Mouse (Mus musculus) forebrain, postnatal 0 days (tissue): ENCODE data around the gene Fchsd2. TPM values are rescaled to one million over a fixed set of nuclear protein-coding genes. Genes with fewer than 3 reads are reported as not detected.
A peak's percentile ranks its signal among the peaks of the same experiment; 100 is the strongest.

Source experiments
- ATAC-seq: fragments of 200-750 bp; cut with Nextera tagmentation; 2 replicates; pipeline ENCODE4 v1.8.0; 2017; ENCODE audit warnings: mild to moderate bottlenecking, moderate library complexity
- DNase-seq: peaks from one replicate; pipeline ENCODE4 v3.0.0-alpha.2; 2015
- H3K27ac ChIP-seq: fragments of 300-500 bp; sonication (generic); 2 replicates; pipeline ENCODE4 v1.5.1; 2014; ENCODE audit warnings: low read depth, mild to moderate bottlenecking, antibody characterized with exemption, low read length, moderate library complexity, mixed read lengths
- H3K27me3 ChIP-seq: fragments of 300-500 bp; sonication (generic); 2 replicates; pipeline ENCODE4 v1.6.1; 2014; ENCODE audit warnings: mild to moderate bottlenecking, low read length, mixed read lengths; ENCODE audit not compliant: insufficient read depth
- H3K36me3 ChIP-seq: fragments of 300-500 bp; sonication (generic); 2 replicates; pipeline ENCODE4 v1.6.1; 2014; ENCODE audit warnings: mild to moderate bottlenecking, moderate library complexity; ENCODE audit not compliant: insufficient read depth
- H3K4me1 ChIP-seq: fragments of 300-500 bp; sonication (generic); 2 replicates; pipeline ENCODE4 v1.6.1; 2014; ENCODE audit warnings: antibody characterized with exemption; ENCODE audit not compliant: insufficient read depth
- H3K4me2 ChIP-seq: fragments of 300-500 bp; sonication (generic); 2 replicates; pipeline ENCODE4 v1.6.1; 2014; ENCODE audit warnings: low read depth, mild to moderate bottlenecking, moderate library complexity
- H3K4me3 ChIP-seq: fragments of 300-500 bp; sonication (generic); 2 replicates; pipeline ENCODE4 v1.5.1; 2014; ENCODE audit warnings: low read depth, low read length, mixed read lengths
- H3K9ac ChIP-seq: fragments of 300-500 bp; sonication (generic); 2 replicates; pipeline ENCODE4 v1.6.1; 2014; ENCODE audit warnings: mild to moderate bottlenecking
- H3K9me3 ChIP-seq: fragments of 300-500 bp; sonication (generic); 2 replicates; pipeline ENCODE4 v1.6.1; 2016; ENCODE audit warnings: low read length
- CTCF ChIP-seq: sonication (generic); IDR thresholded peaks from 2 replicates; pipeline ENCODE4 v1.5.1; 2016; ENCODE audit warnings: antibody characterized with exemption, control low read depth, low read depth
- WGBS: fragments of 180-500 bp; shearing (Covaris S2); extraction: QIAGEN DNeasy Blood & Tissue Kit; methylation state at CpG from one replicate; pipeline ENCODE4 v1.1.7; 2014; 5-methylcytosine and 5-hydroxymethylcytosine counted together
- polyA plus RNA-seq: library from polyadenylated mRNA; unstranded; fragments of >200 nt; fragmentation: Nextera tagmentation; extraction: Ambion mirVana; gene quantifications from 2 replicates; pipeline ENCODE4 v1.2.1, GENCODE M21; 2015
- total RNA-seq: library from RNA; depleted of rRNA; stranded (reverse); fragments of >200 nt; gene quantifications from 2 replicates; pipeline ENCODE4 v1.2.3, GENCODE M21; 2014

Gene Fchsd2
- total and polyA plus RNA-seq, 2 experiments from 2014 or later: 36.3 to 66.8 TPM

DNA sequence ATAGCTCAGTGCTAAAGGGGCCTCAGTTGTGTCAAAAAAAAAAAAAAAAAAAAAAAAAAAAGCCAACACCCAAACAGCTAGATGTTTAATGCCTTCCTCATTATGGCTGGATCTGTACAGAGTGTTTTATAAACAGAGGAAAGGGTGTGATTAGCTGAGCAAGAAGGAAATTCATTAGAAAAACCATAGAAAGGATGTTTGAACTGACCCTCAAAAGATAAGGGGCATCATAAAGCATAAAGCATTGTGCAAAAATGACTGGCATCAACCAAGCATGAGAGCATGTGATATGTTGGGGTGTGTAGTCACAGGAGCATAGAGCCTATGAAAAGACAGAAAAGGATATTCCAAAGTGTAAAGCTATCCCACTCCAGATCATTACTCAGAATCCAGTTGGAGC lies 165.8 kb downstream of the Fchsd2 start:
- DNase-seq (no peak), ATAC-seq (no peak)
- TF ChIP-seq CTCF: no peak
- Histone ChIP-seq H3K4me2 (no peak overlapping the region), H3K27ac (no peak overlapping the region), H3K9ac (no peak overlapping the region), H3K36me3 (peaks cover 29% of the 10 kb centered on the region), H3K4me3 (no peak overlapping the region), H3K9me3 (no peaks in the 10 kb centered on the region), H3K27me3 (no peaks in the 10 kb centered on the region), H3K4me1 (no peaks in the 10 kb centered on the region)

DNA sequence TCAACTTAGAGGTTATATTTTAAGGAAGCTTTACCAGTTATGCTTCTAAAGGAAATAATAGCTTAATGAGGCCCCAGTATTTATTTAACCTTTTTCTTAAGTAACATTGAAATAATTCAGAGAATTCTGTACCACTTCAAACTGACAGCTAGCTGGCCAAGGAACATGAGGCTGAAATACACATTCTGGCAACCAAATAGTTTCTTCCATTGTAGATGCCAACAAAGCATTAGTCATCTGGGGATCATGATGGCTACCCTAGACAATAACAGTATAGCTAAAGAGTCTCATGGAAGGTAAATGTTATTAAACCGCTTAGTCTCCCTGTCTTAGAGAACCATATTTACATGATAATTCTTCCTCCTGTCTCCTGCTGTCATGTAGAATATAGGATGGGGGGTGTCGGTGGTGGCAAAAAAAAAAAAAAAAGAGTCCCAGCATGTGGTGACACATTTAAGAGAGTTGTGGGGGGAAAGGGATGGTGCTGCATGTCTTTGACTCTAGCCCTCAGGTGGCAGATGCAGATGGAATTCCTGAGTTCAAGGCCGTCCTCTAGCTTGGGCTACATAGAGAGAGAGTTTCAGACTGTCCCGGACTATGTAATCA lies 169.4 kb downstream of the Fchsd2 start:
- Histone ChIP-seq H3K27me3 (no peaks in the 10 kb centered on the region), H3K4me3 (no peak overlapping the region), H3K27ac (no peak overlapping the region), H3K9me3 (no peaks in the 10 kb centered on the region), H3K4me2 (no peak overlapping the region), H3K36me3 (peaks cover 18% of the 10 kb centered on the region), H3K4me1 (no peaks in the 10 kb centered on the region), H3K9ac (no peak overlapping the region)
- DNase-seq (no peak), ATAC-seq (no peak)
- no peak for TF ChIP-seq CTCF
- 71% methylated on average over 4 of the region's 4 CpGs for WGBS

DNA sequence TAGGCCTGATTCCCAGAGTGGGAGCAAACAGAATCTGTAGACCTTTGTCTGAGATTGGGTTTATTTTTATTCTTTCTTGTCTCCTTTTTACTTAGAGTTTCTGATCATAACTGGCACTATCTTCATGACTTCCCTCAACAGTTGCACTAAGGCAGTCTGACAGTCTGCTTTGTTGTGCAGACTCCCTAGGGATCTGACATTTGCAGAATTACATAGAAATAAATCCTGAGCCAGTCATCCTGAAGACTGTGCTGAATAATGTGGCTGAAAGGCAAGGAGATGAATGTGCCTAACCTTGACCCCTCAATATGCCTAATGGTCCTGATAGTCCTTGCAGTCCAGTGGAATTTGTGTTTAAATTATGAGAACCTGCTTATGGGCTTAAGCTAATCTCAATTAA lies 170.8 kb downstream of the Fchsd2 start:
- Histone ChIP-seq H3K4me2 (no peak overlapping the region), H3K27me3 (no peaks in the 10 kb centered on the region), H3K9me3 (no peaks in the 10 kb centered on the region), H3K4me3 (no peak overlapping the region), H3K4me1 (no peaks in the 10 kb centered on the region), H3K36me3 (peaks cover 18% of the 10 kb centered on the region), H3K9ac (no peak overlapping the region), H3K27ac (no peak overlapping the region; the same call in 1 of the 2 replicates)
- DNase-seq (no peak), ATAC-seq (peak; percentile 73; the same call in 1 of the 2 replicates)
- TF ChIP-seq CTCF: no peak

DNA sequence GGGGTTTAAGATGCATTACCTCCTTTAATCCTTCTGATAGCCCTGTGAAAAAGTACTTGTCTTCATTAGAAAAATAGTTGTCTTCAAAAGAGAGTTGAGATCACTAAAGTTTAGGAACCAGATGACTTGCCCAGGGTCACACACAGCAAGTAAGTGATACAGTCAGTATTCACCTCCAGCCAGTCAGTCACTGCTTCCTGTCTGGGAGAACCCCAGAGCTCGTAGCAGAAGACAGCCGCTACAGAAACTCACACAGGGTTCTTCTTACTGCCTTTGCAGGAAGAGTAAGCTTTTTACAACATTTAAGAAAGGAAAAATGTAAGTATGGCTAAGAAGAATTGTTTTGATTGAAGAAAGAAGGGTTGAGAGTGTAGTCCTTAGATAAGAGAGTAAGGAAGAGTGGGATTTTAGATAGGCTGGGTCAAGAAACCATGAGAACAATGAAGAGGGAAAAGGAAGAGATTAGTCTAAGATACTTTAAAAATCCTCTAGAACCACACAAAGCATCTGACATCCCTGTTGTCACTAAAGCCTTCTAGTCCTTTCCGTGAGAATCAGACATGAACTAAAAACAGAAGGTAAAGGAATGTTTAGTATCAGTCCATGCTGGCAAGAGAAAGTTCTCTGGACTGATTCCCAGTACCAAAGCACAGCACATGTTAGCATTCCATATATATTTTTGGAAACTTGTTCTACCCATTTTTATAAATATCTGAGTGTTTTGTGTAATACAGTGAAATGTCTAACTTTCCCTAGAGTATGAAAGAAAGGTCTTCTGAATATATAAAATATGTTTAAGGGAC lies 175.0 kb downstream of the Fchsd2 start:
- 68% methylated on average over 3 of the region's 3 CpGs for WGBS
- DNase-seq (peak; percentile 18), ATAC-seq (no peak)
- H3K27ac ChIP-seq: peak overlapping the region; percentile 40
- H3K4me2 ChIP-seq: no peak overlapping the region
- TF ChIP-seq CTCF: no peak
- peaks cover 12% of the 10 kb centered on the region for H3K36me3 ChIP-seq
- no peak overlapping the region for H3K4me3 ChIP-seq
- no peaks in the 10 kb centered on the region for H3K27me3 ChIP-seq
- no peaks in the 10 kb centered on the region for H3K9me3 ChIP-seq
- no peaks in the 10 kb centered on the region for H3K4me1 ChIP-seq
- no peak overlapping the region for H3K9ac ChIP-seq

DNA sequence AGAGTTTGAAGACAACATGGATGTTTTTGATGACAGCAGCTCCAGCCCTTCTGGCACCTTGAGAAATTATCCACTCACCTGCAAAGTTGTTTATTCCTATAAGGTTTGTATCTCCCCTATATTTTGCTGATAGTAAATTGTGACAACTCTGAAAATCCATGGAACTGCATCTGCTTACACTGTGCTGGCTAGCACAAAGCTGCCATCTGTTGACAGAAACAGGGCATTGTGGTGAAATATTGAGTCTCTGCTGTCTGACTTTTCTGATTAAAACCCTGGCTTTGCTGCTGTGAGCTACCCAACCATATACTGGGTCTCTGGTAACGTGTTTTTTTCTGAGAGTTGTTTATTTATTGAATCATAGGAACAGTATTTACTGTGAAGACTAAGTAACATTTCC lies 178.9 kb downstream of the Fchsd2 start:
- peak; percentile 56 for TF ChIP-seq CTCF
- peak; percentile 31 for DNase-seq

DNA sequence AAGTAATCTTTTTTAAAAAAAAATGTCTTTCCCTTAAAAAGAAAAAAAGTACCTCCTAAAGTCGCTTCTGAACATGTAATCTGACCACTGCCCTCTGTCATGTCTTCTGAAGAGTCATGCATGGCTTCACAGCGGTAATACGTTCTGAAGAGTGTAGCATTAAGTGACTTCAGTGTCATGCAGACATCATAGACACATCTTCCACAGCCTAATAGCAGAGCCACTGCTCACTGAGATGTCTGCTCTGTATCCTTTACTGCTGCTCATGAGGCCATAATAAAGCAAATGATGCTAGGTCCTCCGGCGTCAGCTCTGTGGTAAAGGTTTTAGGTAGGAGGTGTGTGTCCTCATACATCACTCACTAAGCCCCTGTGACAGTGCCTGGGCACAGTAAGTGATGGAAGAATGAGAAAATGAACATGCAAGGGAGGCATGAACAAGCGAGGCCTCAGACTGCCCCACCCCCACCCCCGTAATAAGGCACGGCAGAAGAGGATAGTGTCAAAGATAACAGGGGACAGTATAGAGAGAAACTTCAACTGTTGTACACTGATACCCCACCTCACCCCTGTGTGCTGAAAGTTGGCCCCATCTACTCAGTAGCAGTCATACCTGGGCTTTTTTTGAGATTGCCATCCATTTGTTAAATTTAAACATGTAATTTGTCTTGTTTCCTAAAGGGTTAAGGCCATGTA lies 179.9 kb downstream of the Fchsd2 start:
- Histone ChIP-seq H3K9ac (no peak overlapping the region), H3K4me1 (no peaks in the 10 kb centered on the region), H3K4me2 (no peak overlapping the region), H3K4me3 (no peak overlapping the region), H3K27ac (no peak overlapping the region), H3K9me3 (no peaks in the 10 kb centered on the region), H3K36me3 (peaks cover 33% of the 10 kb centered on the region), H3K27me3 (no peaks in the 10 kb centered on the region)
- WGBS: 95% methylated on average over 8 of the region's 8 CpGs
- DNase-seq (no peak), ATAC-seq (no peak)
- TF ChIP-seq CTCF: no peak

More for the DNA sequence above, 178.9 kb downstream of the Fchsd2 start:
- no peak overlapping the region for H3K4me2 ChIP-seq
- no peak overlapping the region for H3K4me3 ChIP-seq
- H3K4me1 ChIP-seq: no peaks in the 10 kb centered on the region
- peaks cover 24% of the 10 kb centered on the region for H3K36me3 ChIP-seq
- no peaks in the 10 kb centered on the region for H3K9me3 ChIP-seq
- whole genome bisulfite sequencing: 81% methylated on average over 1 of the region's 1 CpGs
- no peaks in the 10 kb centered on the region for H3K27me3 ChIP-seq
- H3K27ac ChIP-seq: no peak overlapping the region
- ATAC-seq: peak; percentile 40; the same call in 1 of the 2 replicates
- H3K9ac ChIP-seq: no peak overlapping the region

DNA sequence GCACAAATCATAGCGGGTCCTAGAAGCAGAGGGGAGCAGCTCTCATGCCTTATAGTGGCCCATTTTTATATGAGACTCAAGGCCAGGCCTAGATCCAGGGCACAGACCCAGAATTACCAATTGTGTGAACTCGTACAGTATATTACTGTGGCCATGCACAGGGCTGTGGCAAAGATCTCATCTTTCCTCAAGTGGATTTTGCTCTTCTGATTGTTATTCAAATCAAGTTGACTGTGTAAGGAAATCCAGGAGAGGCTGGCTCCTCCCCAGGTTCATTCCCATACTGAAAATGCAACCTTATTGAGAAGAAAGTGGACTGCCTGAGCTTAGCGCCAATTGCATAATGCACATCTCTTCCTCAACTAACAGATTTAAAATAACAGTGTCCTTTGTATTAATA lies 190.1 kb downstream of the Fchsd2 start:
- 82% methylated on average over 3 of the region's 3 CpGs for WGBS
- TF ChIP-seq CTCF: no peak
- no peaks in the 10 kb centered on the region for H3K9me3 ChIP-seq
- no peaks in the 10 kb centered on the region for H3K4me1 ChIP-seq
- H3K4me2 ChIP-seq: no peak overlapping the region
- no peak overlapping the region for H3K9ac ChIP-seq
- no peak for DNase-seq
- no peak for ATAC-seq
- no peaks in the 10 kb centered on the region for H3K27me3 ChIP-seq
- no peak overlapping the region for H3K27ac ChIP-seq
- H3K4me3 ChIP-seq: no peak overlapping the region
- peaks cover 54% of the 10 kb centered on the region for H3K36me3 ChIP-seq
